Mouse (Mus musculus) liver, embryonic 15.5 days (tissue): ENCODE results near the gene Men1. TPM values are rescaled to one million over a fixed set of nuclear protein-coding genes. Genes with fewer than 3 reads are reported as not detected.

ENCODE experiments used
- ATAC-seq: fragments of 200-750 bp; cut with Nextera tagmentation; 2 replicates; pipeline ENCODE4 v1.8.0; 2017; ENCODE audit warnings: moderate number of reproducible peaks, mild to moderate bottlenecking, moderate library complexity; ENCODE audit not compliant: insufficient read depth
- H3K27ac ChIP-seq: fragments of 300-500 bp; sonication (generic); replicated peaks from 2 replicates; pipeline ENCODE4 v1.5.1; 2015; ENCODE audit warnings: mild to moderate bottlenecking, inconsistent platforms
- H3K27me3 ChIP-seq: fragments of 300-500 bp; sonication (generic); 2 replicates; pipeline ENCODE4 v1.6.1; 2015; ENCODE audit warnings: mild to moderate bottlenecking, inconsistent platforms
- H3K36me3 ChIP-seq: fragments of 300-500 bp; sonication (generic); replicated peaks from 2 replicates; pipeline ENCODE4 v1.6.1; 2015; ENCODE audit warnings: moderate library complexity, mild to moderate bottlenecking, inconsistent platforms
- H3K4me1 ChIP-seq: fragments of 300-500 bp; sonication (generic); replicated peaks from 2 replicates; pipeline ENCODE4 v1.6.1; 2015; ENCODE audit warnings: inconsistent platforms
- H3K4me2 ChIP-seq: fragments of 300-500 bp; sonication (generic); 2 replicates; pipeline ENCODE4 v1.6.1; 2015; ENCODE audit warnings: moderate library complexity, mild to moderate bottlenecking, inconsistent platforms
- H3K4me3 ChIP-seq: fragments of 300-500 bp; sonication (generic); replicated peaks from 2 replicates; pipeline ENCODE4 v1.5.1; 2015; ENCODE audit warnings: mild to moderate bottlenecking, inconsistent platforms
- H3K9ac ChIP-seq: fragments of 300-500 bp; sonication (generic); 2 replicates; pipeline ENCODE4 v1.6.1; 2015; ENCODE audit warnings: moderate library complexity, mild to moderate bottlenecking, inconsistent platforms
- H3K9me3 ChIP-seq: fragments of 300-500 bp; sonication (generic); replicated peaks from 2 replicates; pipeline ENCODE4 v1.6.1; 2016; ENCODE audit warnings: inconsistent platforms
- WGBS: fragments of 180-500 bp; shearing (Covaris S2); methylation state at CpG from one replicate; pipeline ENCODE4 v1.1.7; 2015; ENCODE audit warnings: mixed read lengths; ENCODE audit not compliant: insufficient replicate concordance; 5-methylcytosine and 5-hydroxymethylcytosine counted together
- polyA plus RNA-seq: library from polyadenylated mRNA; unstranded; fragments of >200 nt; fragmentation: Nextera tagmentation; extraction: Ambion mirVana; gene quantifications from 2 replicates; pipeline ENCODE4 v1.2.1, GENCODE M21; 2015

Men1 gene
- polyA plus RNA-seq, 1 experiment from 2014 or later, result 25.1 TPM

- Histone ChIP-seq H3K36me3 (peaks cover 42% of the 10 kb centered on the region), H3K4me3 (peak overlapping the region; percentile 73), H3K9me3 (no peaks in the 10 kb centered on the region), H3K27ac (peak overlapping the region; percentile 81), H3K9ac (peak overlapping the region; percentile 41), H3K4me2 (peak overlapping the region; percentile 100), H3K27me3 (no peaks in the 10 kb centered on the region), H3K4me1 (peaks cover 82% of the 10 kb centered on the region)
- WGBS, result 37% methylated on average over 15 of the region's 15 CpGs
- ATAC-seq, result no peak
Measured at GRCm38 (mm10) chr19:6339890-6340504, 5.2 kb downstream of the Men1 start.

- Histone ChIP-seq H3K4me2 (peak within 1 kb of the TSS; percentile 100), H3K27me3 (no peaks in the 10 kb centered on the region), H3K27ac (peak within 1 kb of the TSS; percentile 81), H3K4me1 (peaks cover 82% of the 10 kb centered on the region), H3K36me3 (peaks cover 49% of the 10 kb centered on the region), H3K9ac (peak within 1 kb of the TSS; percentile 78), H3K9me3 (no peaks in the 10 kb centered on the region), H3K4me3 (peak within 1 kb of the TSS; percentile 73)
- peak; percentile 85 for ATAC-seq
- 2% methylated on average over 71 of the region's 72 CpGs for WGBS
Measured at GRCm38 (mm10) chr19:6340524-6341452, 6.0 kb downstream of the Men1 start, which contains the start of gene Map4k2. Gene Map4k2, plus strand, starts transcription at chr19:6341135.

DNA sequence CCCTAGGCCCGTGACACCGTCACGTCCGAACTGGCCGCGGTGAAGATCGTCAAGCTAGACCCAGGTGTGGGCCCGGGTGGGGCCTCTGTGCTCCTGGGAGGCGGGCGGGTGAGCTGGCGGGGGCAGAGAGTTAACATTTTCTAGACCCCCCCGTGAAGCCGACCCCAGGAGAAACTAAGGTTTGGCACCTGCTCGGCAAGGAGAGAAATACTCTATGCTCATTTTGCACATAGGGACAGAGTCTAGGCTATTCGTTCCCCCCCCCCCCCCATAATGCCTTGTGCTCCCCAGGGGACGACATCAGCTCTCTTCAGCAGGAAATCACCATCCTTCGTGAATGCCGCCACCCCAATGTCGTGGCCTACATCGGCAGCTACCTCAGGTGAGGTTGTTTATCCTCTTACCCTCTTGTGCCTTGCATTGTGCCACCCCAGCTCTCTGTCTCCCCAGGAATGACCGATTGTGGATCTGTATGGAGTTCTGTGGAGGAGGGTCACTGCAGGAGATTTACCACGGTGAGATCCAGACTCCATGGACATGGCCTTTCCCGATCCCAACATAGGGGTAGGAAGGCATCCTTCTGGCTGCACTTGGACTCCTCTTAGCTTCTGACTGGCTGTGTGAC lies 6.8 kb downstream of the Men1 start:
- Histone ChIP-seq H3K9ac (peak overlapping the region; percentile 78), H3K4me2 (peak overlapping the region; percentile 100), H3K4me1 (peaks cover 82% of the 10 kb centered on the region), H3K27ac (peak overlapping the region; percentile 71), H3K36me3 (peaks cover 56% of the 10 kb centered on the region), H3K4me3 (peak overlapping the region; percentile 73), H3K9me3 (no peaks in the 10 kb centered on the region), H3K27me3 (no peaks in the 10 kb centered on the region)
- ATAC-seq, result peak; percentile 38
- 3% methylated on average over 23 of the region's 23 CpGs for WGBS

DNA sequence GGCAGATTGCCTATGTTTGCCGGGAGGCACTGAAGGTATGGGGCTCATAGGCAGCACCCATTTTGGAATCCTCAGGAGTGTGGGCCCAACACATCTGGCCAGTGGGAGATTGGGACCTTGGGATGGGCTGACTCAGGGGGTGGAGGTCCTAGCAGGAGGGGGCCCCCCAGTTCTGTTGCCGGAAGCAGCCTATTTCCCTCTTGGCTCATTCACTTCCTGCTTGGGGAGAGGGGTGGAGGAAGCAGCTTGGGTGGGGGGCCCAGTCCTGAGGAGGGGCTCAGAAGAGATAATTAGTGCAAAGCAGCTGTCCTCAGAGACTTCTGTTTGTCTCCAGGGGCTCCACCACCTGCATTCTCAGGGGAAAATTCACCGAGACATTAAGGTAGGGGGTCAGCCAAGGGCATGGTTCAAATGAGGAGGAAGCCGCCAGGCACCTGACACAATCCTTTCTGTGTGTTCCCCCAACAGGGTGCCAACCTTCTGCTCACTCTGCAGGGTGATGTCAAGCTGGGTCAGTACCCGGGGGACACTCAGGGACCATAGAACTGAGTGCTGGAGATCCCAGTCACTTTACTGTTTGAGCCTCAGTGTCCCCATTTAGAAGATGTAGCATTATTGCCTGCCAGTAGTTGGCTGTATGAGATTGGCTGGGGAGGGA lies 7.6 kb downstream of the Men1 start:
- peak overlapping the region; percentile 73 for H3K4me3 ChIP-seq
- H3K4me2 ChIP-seq, result peak overlapping the region; percentile 100
- no peak overlapping the region for H3K9ac ChIP-seq
- peak overlapping the region; percentile 71; the same call in 1 of the 2 replicates for H3K27ac ChIP-seq
- peaks cover 56% of the 10 kb centered on the region for H3K36me3 ChIP-seq
- no peaks in the 10 kb centered on the region for H3K9me3 ChIP-seq
- no peak for ATAC-seq
- no peaks in the 10 kb centered on the region for H3K27me3 ChIP-seq
- WGBS, result 43% methylated on average over 5 of the region's 5 CpGs
- peaks cover 75% of the 10 kb centered on the region for H3K4me1 ChIP-seq

DNA sequence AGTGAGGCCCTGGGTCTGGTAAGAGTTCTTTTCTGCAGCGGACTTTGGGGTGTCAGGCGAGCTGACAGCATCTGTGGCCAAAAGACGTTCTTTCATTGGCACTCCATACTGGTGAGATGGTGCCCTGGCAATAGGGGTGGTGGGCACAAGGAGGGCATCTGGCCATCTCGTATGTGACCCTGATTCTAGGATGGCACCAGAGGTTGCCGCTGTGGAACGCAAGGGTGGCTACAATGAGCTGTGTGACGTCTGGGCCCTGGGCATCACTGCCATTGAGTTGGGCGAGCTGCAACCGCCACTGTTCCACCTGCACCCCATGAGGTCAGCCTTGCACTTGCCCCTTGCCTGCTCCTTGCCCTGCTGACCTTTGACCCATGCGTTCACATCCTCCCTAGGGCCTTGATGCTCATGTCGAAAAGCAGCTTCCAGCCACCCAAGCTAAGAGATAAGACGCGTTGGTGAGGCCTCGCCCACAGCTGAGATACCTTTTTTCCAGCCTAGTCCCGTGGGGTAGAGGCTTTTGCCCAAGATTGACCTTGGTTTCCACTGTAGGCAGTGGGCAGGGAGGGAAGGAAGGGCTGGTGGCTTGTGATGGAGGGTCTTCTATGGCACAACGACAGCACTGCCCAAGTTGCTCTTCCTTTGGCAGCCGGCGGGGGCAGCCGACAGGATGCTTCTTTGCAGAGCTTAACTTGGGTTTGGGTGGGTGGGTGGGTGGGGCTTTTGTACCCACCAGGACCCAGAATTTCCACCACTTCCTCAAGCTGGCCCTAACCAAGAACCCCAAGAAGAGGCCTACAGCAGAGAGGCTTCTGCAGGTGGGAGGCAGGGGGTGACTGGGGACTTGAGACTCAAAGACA lies 8.5 kb downstream of the Men1 start:
- no peak for ATAC-seq
- Histone ChIP-seq H3K4me3 (0 out of 2 replicates have a peak overlapping the region, but pooled peaks have one; percentile 73), H3K9me3 (no peaks in the 10 kb centered on the region), H3K4me1 (peaks cover 70% of the 10 kb centered on the region), H3K27ac (no peak overlapping the region), H3K4me2 (peak overlapping the region; percentile 100; the same call in 1 of the 2 replicates), H3K9ac (no peak overlapping the region), H3K27me3 (no peaks in the 10 kb centered on the region), H3K36me3 (peaks cover 47% of the 10 kb centered on the region)
- WGBS, result 56% methylated on average over 19 of the region's 19 CpGs

- Histone ChIP-seq H3K9ac (no peak overlapping the region), H3K4me2 (no peak overlapping the region), H3K4me1 (peaks cover 74% of the 10 kb centered on the region), H3K36me3 (peaks cover 40% of the 10 kb centered on the region), H3K27me3 (no peaks in the 10 kb centered on the region), H3K9me3 (no peaks in the 10 kb centered on the region), H3K27ac (no peak overlapping the region), H3K4me3 (no peak overlapping the region)
- no peak for ATAC-seq
- WGBS, result 70% methylated on average over 5 of the region's 5 CpGs
Measured at GRCm38 (mm10) chr19:6343996-6344395, 9.2 kb downstream of the Men1 start.

DNA sequence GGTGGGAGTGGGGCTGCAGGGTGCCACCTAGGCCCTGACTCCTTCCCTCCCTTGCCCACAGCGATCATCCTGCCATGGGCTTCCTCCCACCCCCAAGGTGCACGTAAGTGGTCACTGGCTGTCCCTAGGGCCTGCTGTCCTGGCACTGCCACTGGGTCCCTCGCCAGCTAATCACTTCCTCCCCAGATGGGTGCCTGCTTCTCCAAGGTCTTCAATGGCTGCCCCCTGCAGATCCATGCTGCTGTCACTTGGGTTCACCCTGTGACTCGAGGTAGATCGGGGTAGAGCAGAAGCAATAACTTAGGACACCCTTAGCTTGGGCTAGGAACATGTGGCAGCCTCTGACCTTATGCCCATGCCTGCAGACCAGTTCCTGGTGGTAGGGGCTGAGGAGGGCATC lies 11.2 kb downstream of the Men1 start:
- Histone ChIP-seq H3K4me2 (no peak overlapping the region), H3K9ac (no peak overlapping the region), H3K9me3 (no peaks in the 10 kb centered on the region), H3K36me3 (peaks cover 27% of the 10 kb centered on the region), H3K4me1 (peaks cover 64% of the 10 kb centered on the region), H3K27me3 (no peaks in the 10 kb centered on the region), H3K27ac (no peak overlapping the region), H3K4me3 (no peak overlapping the region)
- WGBS, result 82% methylated on average over 5 of the region's 5 CpGs
- no peak for ATAC-seq

- no peak overlapping the region for H3K9ac ChIP-seq
- H3K4me2 ChIP-seq, result no peak overlapping the region
- ATAC-seq, result no peak
- H3K27ac ChIP-seq, result no peak overlapping the region
- no peaks in the 10 kb centered on the region for H3K9me3 ChIP-seq
- H3K4me1 ChIP-seq, result peaks cover 65% of the 10 kb centered on the region
- WGBS, result 75% methylated on average over 10 of the region's 10 CpGs
- H3K4me3 ChIP-seq, result no peak overlapping the region
- H3K36me3 ChIP-seq, result peaks cover 27% of the 10 kb centered on the region
- H3K27me3 ChIP-seq, result no peaks in the 10 kb centered on the region
Measured at GRCm38 (mm10) chr19:6346661-6347060, 11.9 kb downstream of the Men1 start.

DNA sequence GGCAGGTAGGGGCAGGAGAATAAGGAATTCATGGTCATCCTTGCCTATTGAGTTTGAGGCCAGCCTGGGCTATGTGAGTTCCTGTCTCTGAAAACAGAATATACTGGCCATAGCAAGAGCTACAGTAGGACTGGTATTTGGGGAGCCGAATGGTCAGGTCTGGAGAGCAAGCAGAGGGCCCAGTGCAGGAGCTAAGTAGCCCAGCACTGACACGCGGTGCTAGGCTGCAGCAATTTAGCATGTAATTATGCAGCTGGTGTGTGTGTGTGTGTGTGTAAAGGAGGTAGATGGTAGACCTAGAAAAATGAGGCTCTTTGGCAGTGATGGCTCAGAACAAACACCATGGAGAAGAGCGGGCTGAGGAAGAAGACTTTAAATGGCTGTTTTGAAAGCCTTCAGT lies 12.8 kb downstream of the Men1 start:
- no peak for ATAC-seq
- H3K4me1 ChIP-seq, result peaks cover 59% of the 10 kb centered on the region
- peaks cover 27% of the 10 kb centered on the region for H3K36me3 ChIP-seq

DNA sequence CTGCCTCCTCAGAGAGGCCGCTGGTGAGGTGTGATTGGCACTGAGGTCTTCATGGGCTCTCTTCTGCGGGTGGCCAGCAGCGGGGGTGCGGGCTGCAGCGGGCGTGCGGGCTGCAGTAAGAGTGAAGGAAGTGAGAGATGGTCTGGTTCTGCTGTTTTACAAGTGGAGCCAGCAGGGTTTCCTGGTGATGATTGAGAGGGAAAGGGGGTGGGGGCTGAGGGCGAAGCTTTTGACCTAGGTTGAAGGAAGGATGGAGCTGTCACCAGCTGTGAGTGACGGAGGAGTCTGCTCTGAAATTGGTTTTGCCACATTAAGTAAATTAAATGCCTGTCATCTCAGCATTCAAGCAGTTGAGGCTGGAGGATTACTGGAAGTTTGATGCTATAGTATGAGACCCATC lies 13.9 kb downstream of the Men1 start:
- Histone ChIP-seq H3K27me3 (no peaks in the 10 kb centered on the region), H3K9me3 (no peaks in the 10 kb centered on the region), H3K36me3 (peaks cover 35% of the 10 kb centered on the region), H3K4me1 (peaks cover 50% of the 10 kb centered on the region), H3K4me3 (no peak overlapping the region), H3K27ac (peak overlapping the region; percentile 5; the same call in 1 of the 2 replicates), H3K4me2 (peak overlapping the region; percentile 23; the same call in 1 of the 2 replicates), H3K9ac (peak overlapping the region; percentile 16; the same call in 1 of the 2 replicates)
- no peak for ATAC-seq
- WGBS, result 31% methylated on average over 9 of the region's 9 CpGs

More for the DNA sequence above, 12.8 kb downstream of the Men1 start:
- WGBS, result 87% methylated on average over 4 of the region's 4 CpGs
- H3K27me3 ChIP-seq, result no peaks in the 10 kb centered on the region
- no peak overlapping the region for H3K4me3 ChIP-seq
- no peaks in the 10 kb centered on the region for H3K9me3 ChIP-seq
- H3K9ac ChIP-seq, result no peak overlapping the region
- no peak overlapping the region for H3K4me2 ChIP-seq
- H3K27ac ChIP-seq, result no peak overlapping the region
